Mouse (Mus musculus) activated CD4-positive, CD25-positive, alpha-beta regulatory T cell, adult 4 months (primary cell): ENCODE measurements around the gene Clstn2. TPM values are rescaled to one million over a fixed set of nuclear protein-coding genes. Genes with fewer than 3 reads are reported as not detected.

ENCODE experiments used
- ATAC-seq: one replicate; pipeline ENCODE4 v1.8.0; 2017
- polyA plus RNA-seq, 2 experiments: library from polyadenylated mRNA; unstranded; fragments of 100-300 nt; shearing (Covaris generic); gene quantifications; one replicate each; pipeline ENCODE4 v1.2.1; 2017

Gene Clstn2
- polyA plus RNA-seq, 2 experiments from 2014 or later, result not detected

DNA sequence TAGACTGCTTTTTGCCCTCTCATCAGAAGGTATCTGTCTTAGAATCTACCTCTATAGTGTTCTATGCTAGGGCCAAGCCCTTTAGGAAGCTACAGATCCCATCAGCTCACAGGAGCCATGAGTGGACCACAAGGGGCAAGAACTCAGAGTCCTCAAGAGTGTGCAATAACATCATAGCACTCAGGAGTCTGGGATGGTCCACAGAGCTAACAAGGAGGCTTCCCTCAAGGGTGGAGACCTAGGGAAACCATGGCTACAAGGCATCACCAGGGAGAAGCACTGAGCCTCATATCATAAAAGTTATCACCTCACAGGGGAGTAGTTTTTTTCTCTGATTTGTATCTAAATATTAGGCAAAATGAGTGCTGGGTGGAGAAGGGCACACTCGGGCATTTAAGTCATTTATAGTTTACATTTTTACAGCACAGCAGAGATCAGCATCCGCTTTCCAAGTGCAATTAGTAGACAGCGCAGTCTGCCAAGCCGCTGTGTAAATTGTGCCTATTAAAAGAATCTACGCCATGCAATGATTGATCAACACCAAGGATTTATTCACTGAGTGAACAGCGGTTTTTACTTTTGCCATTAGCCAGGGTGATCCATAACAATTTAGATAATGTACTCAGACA lies 82.5 kb downstream of the Clstn2 start:
- no peak for ATAC-seq

DNA sequence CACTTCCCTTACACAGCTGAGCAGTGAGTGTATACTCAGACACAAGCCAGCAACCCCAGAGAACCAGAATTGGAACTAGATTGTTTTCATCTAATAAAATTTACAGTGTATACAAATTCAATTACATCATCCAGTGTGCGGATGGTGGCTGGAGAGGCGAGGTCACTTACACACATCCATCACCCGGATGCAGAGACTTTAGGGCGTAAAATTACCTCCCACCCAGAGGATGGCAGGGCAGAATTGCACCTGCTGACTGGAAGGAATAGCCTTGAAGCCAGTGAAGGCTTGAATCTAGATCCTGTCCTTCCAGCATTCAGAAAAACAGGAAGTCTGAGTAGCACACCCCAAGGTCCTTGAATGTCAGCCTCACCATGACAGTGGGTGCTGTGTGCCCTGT lies 113.7 kb downstream of the Clstn2 start:
- no peak for ATAC-seq

DNA sequence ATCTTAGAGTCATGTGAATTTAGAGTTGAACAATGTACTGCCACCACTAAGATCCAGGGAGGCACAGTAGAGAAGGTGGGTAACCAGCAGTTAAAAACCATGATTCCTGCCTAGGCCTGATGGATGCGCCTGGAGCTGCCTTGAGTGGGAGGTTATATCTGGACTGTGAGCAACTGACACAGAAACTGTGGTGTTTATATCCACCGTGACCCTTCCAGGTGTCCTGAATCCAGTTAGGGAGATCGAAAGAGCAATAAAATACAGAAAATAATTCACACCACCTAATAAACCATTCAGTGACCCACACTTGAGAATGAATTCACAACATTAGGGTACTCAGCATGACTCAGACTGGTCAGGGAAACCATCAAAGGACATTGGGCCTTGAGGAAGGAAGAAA lies 141.6 kb downstream of the Clstn2 start:
- no peak for ATAC-seq

GRCm38 (mm10) chr9:97883336-97883735 lies 149.6 kb downstream of the Clstn2 start:
- ATAC-seq, result no peak

GRCm38 (mm10) chr9:97867013-97867700 lies 165.8 kb downstream of the Clstn2 start:
- no peak for ATAC-seq

DNA sequence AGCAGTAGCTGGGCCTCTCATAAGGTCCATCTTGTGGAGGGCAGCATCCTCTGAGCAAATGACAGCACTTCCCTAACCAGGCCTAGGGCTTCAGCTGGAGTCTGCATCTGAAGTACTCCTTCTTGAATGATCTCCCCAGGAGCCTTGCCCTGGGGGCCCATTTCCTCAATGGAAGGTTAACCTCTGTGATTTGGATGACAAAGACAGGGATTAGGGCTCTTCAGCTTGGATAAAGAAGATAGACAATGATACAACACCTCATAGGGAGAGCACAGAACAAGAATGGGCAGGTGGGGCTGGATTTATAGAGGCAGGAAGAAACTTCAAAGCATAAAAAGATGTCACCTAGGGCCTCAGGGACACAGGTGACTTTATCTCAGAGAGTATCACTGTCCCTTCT lies 180.1 kb downstream of the Clstn2 start:
- no peak for ATAC-seq

DNA sequence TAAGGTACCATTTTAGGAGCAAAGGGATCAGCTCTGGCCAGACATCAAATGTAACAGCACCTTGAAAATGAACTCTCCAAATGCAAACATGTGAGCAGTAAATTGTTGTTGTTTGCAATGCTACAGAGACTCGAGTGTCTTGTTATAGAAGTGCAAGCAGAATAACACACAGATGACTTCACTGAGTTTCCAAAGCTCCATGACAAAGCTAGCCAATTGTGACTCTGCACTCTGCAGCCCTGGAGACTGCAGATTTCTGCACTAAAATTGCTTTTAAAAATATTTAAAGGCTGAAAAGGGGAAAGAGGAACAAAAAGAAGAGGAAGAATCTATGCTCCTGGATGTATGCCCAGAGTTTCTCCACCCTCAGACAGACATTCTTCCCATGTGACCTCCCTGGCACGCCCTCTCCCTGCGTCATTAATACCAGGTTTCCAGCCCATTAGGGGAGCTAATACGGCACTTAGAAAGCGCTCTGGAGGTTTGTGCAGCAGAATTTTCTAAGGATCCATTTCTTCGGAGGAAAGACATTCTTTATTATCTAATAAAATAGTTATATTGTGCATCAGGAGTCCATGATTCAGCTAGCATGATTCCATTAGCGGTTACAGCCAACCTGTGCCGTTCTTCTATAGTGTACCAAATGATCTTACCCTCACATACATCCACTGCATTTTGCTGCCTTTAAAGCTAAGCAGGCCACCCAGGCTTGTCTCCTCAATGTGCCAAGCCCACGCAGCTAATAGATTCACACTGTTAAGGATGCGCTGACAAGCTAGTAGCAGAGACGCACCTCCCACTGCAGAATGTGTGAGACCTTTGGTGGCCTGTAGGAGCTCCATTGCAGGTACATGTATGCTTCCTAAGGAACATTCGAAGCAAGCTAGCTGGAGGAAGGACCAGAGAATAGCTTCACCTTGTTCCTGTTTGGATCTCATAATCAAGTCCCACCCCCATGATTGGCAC lies 184.8 kb downstream of the Clstn2 start:
- no peak for ATAC-seq

- ATAC-seq, result no peak
These were observed 190.9 kb downstream of the Clstn2 start for GRCm38 (mm10) chr9:97842054-97842453.

GRCm38 (mm10) chr9:97831216-97831615 lies 201.8 kb downstream of the Clstn2 start:
- ATAC-seq, result no peak

DNA sequence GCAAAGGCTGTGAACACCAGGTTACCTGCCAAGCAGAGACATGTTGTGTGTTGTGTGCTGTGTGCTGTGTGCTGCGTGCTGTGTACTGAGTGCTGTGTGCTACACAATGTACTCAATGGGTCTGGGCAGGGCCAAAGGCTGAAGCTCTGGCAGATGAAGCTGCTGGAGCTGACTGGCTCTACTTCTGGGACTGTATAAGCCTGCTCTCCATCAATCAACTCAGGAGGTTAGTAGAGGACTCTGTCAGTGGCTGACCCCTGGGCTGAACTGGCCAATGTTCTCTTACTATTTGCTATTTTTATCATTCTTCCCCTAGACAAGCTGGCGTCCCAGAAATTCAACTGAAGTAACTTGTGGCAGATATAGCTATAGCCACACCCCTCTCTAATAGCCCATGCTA lies 203.1 kb downstream of the Clstn2 start:
- ATAC-seq, result no peak

DNA sequence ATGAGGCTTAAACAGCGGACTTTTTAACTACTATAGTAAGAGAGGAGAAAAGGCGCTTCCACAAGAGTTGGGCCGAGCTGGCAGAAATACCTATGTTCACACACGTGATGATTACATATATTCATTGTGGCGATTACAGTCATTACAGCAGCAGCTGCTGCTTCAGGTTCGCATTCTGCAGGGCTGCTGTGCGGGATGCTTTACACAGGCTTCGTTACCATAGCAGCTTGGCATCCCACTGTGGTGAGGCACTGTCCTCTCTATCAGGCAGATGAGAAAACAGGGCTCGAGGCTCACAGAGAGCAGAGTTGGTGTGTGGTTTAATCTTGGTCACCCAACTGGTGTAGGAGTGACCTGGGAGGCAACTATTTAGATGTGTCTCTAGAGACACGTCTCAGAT lies 205.3 kb downstream of the Clstn2 start:
- ATAC-seq, result no peak

DNA sequence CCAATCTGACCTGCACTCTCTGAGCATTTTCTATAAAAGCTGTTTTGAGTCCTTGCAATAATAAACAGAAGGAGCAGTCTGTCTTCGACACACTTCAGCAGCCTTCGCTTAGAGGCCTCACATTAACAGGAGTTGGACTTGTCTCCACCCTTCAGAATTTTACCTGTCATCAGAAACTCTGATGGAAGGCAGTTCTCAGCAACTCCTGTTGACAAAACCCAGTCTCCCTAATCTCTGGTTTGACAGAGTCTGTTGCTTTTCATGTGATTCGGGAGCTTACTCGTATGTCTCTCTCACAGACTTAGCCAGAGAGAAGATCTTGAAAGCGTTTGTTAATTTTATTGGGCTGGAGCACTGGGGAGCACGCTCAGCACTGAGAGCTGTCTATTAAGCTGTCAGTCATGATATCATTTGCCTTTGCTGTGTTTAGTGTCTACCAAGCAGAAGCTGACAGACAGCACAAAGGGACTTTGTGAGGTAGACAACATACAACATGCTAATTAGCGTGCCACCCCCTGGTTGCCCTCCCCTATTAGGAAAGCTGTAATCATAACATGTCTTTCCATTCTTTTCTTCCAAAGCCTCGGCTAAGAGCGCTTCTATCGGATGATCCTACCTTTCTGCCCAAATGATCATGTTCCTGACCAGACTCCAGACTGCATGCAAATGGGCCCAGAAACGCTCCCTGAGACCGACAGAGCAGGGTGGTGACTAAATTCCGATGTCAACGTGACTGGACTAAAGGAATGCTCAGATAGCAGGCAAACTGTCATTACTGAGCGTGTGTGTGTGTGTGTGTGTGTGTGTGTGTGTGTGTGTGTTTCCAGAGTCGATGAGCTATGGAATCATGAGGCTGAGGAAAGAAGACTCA lies 206.7 kb downstream of the Clstn2 start:
- ATAC-seq, result no peak

DNA sequence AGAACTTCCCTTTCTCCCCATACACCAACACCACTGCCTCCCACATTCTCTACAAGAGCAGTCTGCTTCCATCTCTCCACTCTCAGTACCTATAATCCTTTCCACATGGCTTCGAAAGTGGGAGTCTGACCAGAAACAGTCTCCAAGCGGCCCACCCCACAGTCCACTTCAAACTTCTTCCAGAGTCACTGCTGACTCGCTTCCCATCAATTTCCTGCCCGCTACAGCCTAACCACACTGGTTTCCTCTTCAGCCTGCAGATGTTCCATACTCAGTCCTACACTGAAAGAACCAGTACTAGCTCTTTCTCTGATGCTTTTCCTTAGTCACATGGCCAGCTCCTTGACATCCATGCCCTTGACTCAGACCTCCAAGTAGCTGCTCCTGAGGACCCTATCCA lies 215.9 kb downstream of the Clstn2 start:
- ATAC-seq, result no peak

GRCm38 (mm10) chr9:97816143-97816805 lies 216.7 kb downstream of the Clstn2 start:
- no peak for ATAC-seq

DNA sequence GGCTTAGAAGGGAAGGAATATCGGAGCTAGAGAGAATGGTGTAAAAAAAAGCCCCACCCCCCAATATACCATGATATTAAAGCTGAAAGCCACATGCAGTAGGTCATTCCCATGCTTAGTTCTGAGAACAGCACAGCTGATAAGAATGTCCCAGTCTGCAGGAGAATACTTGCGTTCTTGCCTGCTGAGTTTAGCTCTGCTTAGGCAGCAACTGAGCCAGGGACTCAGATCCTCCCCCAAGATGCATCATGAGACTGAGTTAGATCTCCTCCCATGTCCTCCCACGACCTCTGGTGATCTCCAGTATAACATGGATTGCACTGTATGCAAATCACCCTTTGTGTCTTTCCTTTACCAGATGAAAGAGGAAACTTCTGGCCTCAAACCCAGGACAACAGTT lies 219.8 kb downstream of the Clstn2 start:
- no peak for ATAC-seq

GRCm38 (mm10) chr9:97807031-97807430 lies 225.9 kb downstream of the Clstn2 start:
- no peak for ATAC-seq

DNA sequence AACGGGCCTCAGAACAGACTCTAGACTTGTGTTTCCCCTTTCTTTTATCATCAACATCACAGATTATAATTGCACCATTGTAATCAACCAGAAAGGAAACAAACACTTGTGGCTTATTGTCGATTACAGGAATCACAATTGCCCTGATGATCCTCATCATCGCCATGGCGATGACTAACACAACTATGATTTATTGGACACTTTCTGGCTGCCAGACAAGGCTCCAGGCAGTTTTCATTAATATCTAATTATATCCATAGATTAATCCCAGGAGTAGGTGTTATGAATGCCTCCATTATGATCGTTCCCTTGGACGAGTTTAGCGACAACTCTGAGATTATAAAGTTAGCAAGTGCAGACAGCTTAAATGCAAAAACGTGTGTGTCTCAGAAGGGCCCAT lies 239.3 kb downstream of the Clstn2 start:
- no peak for ATAC-seq

- ATAC-seq, result no peak
These were observed 244.8 kb downstream of the Clstn2 start for GRCm38 (mm10) chr9:97788151-97788670.

- ATAC-seq, result no peak
These were observed 252.9 kb downstream of the Clstn2 start for GRCm38 (mm10) chr9:97780032-97780616.

GRCm38 (mm10) chr9:97775770-97776169 lies 257.2 kb downstream of the Clstn2 start:
- no peak for ATAC-seq

- no peak for ATAC-seq
These were observed 258.0 kb downstream of the Clstn2 start for GRCm38 (mm10) chr9:97774991-97775390.
